Mouse (Mus musculus) hindbrain, embryonic 10.5 days (tissue): ENCODE measurements around the gene Pdx1. TPM values are rescaled to one million over a fixed set of nuclear protein-coding genes. Genes with fewer than 3 reads are reported as not detected.

Source experiments
- DNase-seq: peaks from one replicate; pipeline ENCODE4 v3.0.0-alpha.2; 2017; ENCODE audit warnings: low spot score
- H3K27ac ChIP-seq: fragments of 300-500 bp; sonication (generic); 2 replicates; pipeline ENCODE4 v1.5.1; 2016; ENCODE audit warnings: mild to moderate bottlenecking, moderate library complexity
- H3K27me3 ChIP-seq: fragments of 300-500 bp; sonication (generic); 2 replicates; pipeline ENCODE4 v1.6.1; 2016; ENCODE audit warnings: mild to moderate bottlenecking; ENCODE audit not compliant: poor library complexity, insufficient read depth, severe bottlenecking
- H3K36me3 ChIP-seq: fragments of 300-500 bp; sonication (generic); 2 replicates; pipeline ENCODE4 v1.6.1; 2016; ENCODE audit warnings: mild to moderate bottlenecking, moderate library complexity
- H3K4me1 ChIP-seq: fragments of 300-500 bp; sonication (generic); replicated peaks from 2 replicates; pipeline ENCODE4 v1.6.1; 2016; ENCODE audit warnings: mild to moderate bottlenecking
- H3K4me3 ChIP-seq: fragments of 300-500 bp; sonication (generic); 2 replicates; pipeline ENCODE4 v1.5.1; 2016; ENCODE audit warnings: mild to moderate bottlenecking, moderate library complexity
- H3K9me3 ChIP-seq: fragments of 300-500 bp; sonication (generic); 2 replicates; pipeline ENCODE4 v1.6.1; 2016; ENCODE audit warnings: mild to moderate bottlenecking, moderate library complexity
- WGBS: fragments of 180-500 bp; shearing (Covaris S2); methylation state at CpG from one replicate; pipeline ENCODE4 v1.1.7; 2016; 5-methylcytosine and 5-hydroxymethylcytosine counted together
- polyA plus RNA-seq: library from polyadenylated mRNA; unstranded; fragments of >200 nt; fragmentation: Nextera tagmentation; extraction: Ambion mirVana; gene quantifications from 2 replicates; pipeline ENCODE4 v1.2.1, GENCODE M21; 2016

The Pdx1 gene
- not detected in 2 replicates for polyA plus RNA-seq

DNA sequence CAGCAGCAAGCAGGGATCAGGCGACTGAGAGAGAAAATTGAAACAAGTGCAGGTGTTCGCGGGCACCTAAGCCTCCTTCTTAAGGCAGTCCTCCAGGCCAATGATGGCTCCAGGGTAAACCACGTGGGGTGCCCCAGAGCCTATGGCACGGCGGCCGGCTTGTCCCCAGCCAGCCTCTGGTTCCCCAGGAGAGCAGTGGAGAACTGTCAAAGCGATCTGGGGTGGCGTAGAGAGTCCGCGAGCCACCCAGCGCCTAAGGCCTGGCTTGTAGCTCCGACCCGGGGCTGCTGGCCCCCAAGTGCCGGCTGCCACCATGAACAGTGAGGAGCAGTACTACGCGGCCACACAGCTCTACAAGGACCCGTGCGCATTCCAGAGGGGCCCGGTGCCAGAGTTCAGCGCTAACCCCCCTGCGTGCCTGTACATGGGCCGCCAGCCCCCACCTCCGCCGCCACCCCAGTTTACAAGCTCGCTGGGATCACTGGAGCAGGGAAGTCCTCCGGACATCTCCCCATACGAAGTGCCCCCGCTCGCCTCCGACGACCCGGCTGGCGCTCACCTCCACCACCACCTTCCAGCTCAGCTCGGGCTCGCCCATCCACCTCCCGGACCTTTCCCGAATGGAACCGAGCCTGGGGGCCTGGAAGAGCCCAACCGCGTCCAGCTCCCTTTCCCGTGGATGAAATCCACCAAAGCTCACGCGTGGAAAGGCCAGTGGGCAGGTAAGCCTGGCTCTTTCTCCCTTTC, at the start of gene Pdx1:
Gene Pdx1, plus strand, starts transcription at position 34 of the 747 bp plus-strand sequence.
- H3K4me3 ChIP-seq, result peak within 1 kb of the TSS; percentile 32
- DNase-seq, result peak; percentile 57
- no peaks in the 10 kb centered on the region for H3K36me3 ChIP-seq
- H3K4me1 ChIP-seq, result peaks cover 7% of the 10 kb centered on the region; the same call in 1 of the 2 replicates
- under 1% methylated on average over 44 of the region's 44 CpGs for WGBS
- H3K27ac ChIP-seq, result no peak within 1 kb of the TSS
- no peaks in the 10 kb centered on the region for H3K9me3 ChIP-seq
- H3K27me3 ChIP-seq, result peaks cover 100% of the 10 kb centered on the region

DNA sequence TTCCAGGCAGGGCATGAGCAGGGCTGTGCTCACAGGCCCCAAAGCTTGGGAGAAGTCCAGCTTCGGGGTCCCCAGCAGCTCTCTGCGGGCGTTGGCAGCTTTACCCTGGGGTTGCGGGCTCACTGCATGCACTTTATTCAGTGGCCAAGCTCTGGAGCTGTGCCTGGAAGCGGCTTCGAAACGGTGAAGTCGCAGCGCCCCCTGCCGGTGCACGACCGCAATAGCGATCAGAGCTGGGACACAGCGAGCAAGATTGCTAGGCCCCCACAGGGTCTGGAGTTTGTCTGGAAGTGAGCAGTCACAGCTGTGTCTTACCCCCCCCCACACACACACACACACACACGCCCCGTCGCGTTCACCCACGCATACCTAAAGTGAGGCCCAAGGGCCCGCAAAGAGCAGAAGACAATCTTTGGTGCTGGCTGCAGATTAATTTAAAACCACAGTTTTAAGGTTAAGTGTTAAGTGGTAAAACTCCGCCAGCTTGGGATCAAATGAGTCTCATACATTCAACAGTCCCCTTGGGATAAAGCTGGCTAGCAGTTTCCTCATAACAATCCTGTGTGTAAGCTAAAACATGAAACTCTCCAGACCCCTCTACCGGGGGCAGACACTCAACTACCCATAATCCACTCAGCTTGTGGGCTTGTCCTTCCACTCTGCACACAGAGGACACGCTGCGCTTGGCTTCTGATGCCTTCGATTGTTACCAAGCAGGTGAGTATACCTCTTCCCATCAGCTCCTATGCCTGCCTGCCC, 42.2 kb upstream of the Pdx1 start:
- 17% methylated on average over 25 of the region's 25 CpGs for WGBS
- Histone ChIP-seq H3K4me3 (no peak overlapping the region), H3K27ac (no peak overlapping the region), H3K9me3 (no peaks in the 10 kb centered on the region), H3K36me3 (no peaks in the 10 kb centered on the region), H3K27me3 (peaks cover 60% of the 10 kb centered on the region), H3K4me1 (peaks cover 34% of the 10 kb centered on the region)
- DNase-seq, result peak; percentile 89

DNA sequence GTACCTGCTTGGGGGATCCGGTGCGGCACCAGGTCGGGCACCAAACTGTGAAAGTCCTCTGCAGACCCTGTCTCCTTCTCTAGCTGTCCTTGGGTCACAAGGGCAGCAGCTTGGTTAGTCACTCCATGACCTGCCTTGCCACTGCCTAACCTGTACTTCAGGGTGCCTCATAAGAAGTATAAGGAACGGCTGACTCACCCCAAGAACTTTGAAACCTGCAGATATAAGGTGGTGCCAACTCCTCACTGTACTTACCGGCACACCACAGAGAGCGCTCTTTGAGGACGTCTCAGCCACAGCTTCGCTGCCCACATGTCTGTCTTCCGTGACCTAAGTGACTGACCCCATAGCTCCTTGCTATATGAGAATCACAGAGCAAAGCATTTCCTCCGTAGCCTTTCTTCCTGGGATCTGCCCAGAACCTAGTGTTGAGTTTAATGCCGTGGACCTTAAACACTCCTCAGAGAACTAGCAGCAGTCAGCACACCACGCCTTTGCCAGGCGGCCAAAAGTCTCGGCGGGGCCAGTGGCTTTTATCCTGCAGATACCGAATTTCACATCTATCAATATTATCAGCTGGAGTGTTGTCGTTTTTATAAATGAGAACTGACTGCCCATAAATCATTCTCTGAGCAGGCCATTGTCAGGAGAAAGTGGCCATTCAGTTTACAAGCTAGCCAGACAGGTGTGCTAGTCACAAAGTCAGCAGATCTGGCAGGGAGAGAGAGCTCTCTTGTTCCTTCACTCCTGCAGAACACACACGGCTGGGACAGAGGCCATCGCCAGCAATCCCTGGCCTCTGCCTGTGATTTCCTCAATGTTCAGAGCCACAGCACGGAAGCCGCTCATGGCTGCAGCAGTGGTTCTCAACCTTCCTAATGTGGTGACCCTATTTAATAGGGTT, 34.1 kb upstream of the Pdx1 start:
- Histone ChIP-seq H3K9me3 (no peaks in the 10 kb centered on the region), H3K36me3 (no peaks in the 10 kb centered on the region), H3K4me3 (no peak overlapping the region), H3K27me3 (peaks cover 10% of the 10 kb centered on the region; the same call in 1 of the 2 replicates), H3K4me1 (peaks cover 4% of the 10 kb centered on the region; the same call in 1 of the 2 replicates), H3K27ac (no peak overlapping the region)
- 77% methylated on average over 21 of the region's 21 CpGs for WGBS
- DNase-seq, result no peak

DNA sequence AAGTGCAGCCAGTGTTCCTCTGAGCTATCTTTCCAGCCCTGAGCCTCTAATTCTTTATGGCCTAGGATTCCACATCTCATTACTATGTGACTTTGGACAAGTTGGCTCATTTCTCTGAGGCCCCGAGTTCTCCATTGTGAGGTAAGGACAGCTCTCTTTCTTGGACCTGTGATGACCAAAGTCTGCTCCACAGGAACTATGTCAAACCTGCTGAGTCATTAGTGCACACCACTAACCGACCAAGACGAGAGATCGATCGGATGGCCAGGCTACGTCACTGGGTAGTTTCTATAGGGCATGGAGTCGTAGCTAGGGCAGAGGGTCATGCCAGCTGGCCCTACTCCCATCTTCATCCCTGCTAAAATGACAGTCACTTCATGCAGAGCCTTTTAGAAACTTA, 25.9 kb upstream of the Pdx1 start:
- Histone ChIP-seq H3K4me1 (no peaks in the 10 kb centered on the region), H3K27me3 (peaks cover 6% of the 10 kb centered on the region; the same call in 1 of the 2 replicates), H3K27ac (no peak overlapping the region), H3K9me3 (no peaks in the 10 kb centered on the region), H3K4me3 (no peak overlapping the region), H3K36me3 (no peaks in the 10 kb centered on the region)
- 86% methylated on average over 7 of the region's 7 CpGs for WGBS
- no peak for DNase-seq

DNA sequence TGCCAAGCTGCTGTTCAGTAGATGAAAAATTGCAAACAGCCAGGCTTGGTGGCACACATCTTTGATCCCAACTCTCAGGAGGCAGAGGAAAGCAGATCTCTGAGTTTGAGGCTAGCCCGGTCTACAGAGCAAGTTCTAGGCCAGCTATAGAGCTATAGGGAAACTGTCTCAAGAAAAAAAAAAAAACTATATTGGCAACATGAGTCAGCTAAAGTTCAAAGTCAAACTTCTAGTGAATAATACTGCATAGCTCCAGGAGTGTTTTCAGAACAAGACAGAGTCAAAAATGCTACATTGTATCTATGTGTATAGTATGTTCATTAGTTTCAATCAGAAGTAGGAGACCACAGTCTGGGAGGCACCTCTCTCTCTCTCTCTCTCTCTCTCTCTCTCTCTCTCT, 9.6 kb upstream of the Pdx1 start:
- Histone ChIP-seq H3K4me3 (no peak overlapping the region), H3K27ac (no peak overlapping the region), H3K9me3 (no peaks in the 10 kb centered on the region), H3K27me3 (peaks cover 46% of the 10 kb centered on the region), H3K4me1 (no peaks in the 10 kb centered on the region; the same call in 1 of the 2 replicates), H3K36me3 (no peaks in the 10 kb centered on the region)
- DNase-seq, result no peak
- WGBS, result 98% methylated on average over 1 of the region's 1 CpGs

DNA sequence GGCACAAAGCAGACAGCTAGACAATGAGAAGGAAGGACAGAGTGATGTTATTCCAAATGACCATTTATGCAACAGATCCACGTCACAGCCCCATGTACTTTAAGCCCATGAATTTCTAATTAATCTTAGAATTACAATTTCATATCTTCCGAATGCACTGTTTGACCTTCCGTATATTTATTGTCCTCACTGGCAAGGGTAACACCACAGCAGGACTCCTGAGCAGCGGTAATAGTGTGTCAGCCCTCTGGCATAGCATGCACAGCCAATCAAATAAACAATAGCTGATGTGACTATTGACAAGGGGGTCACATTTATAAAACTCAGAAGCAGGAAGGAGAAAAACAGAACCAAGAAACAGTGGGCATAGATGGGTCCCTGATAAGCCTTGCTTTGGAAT, 9.0 kb upstream of the Pdx1 start:
- Histone ChIP-seq H3K36me3 (no peaks in the 10 kb centered on the region), H3K27ac (no peak overlapping the region), H3K4me1 (no peaks in the 10 kb centered on the region; the same call in 1 of the 2 replicates), H3K4me3 (no peak overlapping the region), H3K9me3 (no peaks in the 10 kb centered on the region), H3K27me3 (peaks cover 52% of the 10 kb centered on the region)
- WGBS, result 70% methylated on average over 4 of the region's 4 CpGs
- DNase-seq, result no peak

DNA sequence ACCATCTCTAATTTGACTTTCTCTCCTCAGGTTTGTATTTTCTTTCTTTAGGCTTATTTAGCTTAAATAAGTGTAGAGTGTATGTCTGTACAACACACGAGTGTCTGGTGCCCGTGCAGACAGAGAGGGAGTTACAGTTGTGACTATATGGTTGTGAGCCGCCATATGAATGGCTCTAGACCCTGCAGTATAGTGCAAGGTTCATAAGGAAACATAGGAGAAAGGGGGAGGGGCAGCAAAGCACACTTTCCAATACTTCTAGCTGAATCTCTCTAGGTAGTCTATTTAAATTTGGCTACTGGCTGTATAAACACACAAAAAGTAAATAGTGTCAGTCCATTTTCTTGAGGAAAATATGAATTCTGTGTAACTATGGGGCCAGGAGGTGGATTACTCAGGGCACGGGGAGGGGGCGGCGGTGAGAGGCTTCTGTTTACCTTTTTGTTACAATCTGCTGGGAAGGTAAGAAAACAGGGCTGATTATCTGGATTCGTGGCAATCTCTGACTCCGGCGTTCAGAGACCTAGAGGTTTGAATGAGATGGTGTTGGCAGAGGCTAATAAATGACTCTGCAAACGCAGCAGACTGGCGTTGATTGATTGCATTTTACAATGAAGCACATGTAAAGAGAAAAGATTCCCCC, 7.7 kb upstream of the Pdx1 start:
- Histone ChIP-seq H3K4me3 (no peak overlapping the region), H3K36me3 (no peaks in the 10 kb centered on the region), H3K27me3 (peaks cover 64% of the 10 kb centered on the region), H3K27ac (no peak overlapping the region), H3K4me1 (no peaks in the 10 kb centered on the region; the same call in 1 of the 2 replicates), H3K9me3 (no peaks in the 10 kb centered on the region)
- no peak for DNase-seq
- 57% methylated on average over 11 of the region's 11 CpGs for WGBS

DNA sequence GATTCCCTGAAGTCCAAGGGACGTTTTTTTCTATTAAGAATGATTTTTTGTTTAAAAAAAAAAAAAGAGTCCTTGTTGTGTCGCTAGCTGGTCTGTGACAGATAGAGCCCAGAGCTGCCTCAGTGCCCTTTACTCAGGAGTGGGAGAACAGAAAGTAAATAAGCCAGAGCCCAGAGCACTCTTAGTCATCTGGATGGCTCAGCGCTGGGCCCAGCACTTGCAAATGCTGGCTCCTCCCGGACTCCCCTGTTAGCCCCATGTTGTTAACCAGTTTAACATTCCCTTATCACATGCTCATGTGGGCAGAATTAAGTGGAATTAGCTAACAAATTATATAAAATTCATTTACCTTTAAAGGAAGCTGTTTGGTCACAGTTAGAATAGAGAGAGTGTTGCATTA, 5.8 kb upstream of the Pdx1 start:
- Histone ChIP-seq H3K9me3 (no peaks in the 10 kb centered on the region), H3K4me3 (no peak overlapping the region), H3K4me1 (no peaks in the 10 kb centered on the region; the same call in 1 of the 2 replicates), H3K36me3 (no peaks in the 10 kb centered on the region), H3K27me3 (peaks cover 83% of the 10 kb centered on the region), H3K27ac (no peak overlapping the region)
- DNase-seq, result no peak
- 52% methylated on average over 4 of the region's 4 CpGs for WGBS

DNA sequence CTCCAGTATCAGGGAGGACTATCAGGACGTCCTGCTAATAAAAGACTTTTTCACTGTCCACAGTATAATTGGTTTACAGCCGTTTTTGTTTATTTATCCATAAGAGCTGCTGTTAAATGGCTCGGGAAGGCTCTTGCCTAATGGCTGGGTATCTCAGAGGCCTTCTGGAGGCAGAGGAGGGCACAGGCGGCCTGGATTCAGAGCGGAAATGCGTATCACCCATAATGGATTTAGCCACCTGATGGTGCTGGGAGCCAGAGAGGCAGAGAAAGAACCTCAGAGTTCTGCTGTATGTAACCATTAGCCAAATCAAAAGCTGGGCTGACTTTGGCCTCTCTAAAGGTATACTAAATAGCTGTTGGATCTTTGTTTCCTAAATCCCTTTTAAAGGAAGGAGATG, 2.3 kb upstream of the Pdx1 start:
- WGBS, result 10% methylated on average over 6 of the region's 6 CpGs
- H3K36me3 ChIP-seq, result no peaks in the 10 kb centered on the region
- peaks cover 100% of the 10 kb centered on the region for H3K27me3 ChIP-seq
- peaks cover 7% of the 10 kb centered on the region; the same call in 1 of the 2 replicates for H3K4me1 ChIP-seq
- H3K9me3 ChIP-seq, result no peaks in the 10 kb centered on the region
- H3K27ac ChIP-seq, result no peak overlapping the region
- DNase-seq, result no peak
- H3K4me3 ChIP-seq, result no peak overlapping the region

DNA sequence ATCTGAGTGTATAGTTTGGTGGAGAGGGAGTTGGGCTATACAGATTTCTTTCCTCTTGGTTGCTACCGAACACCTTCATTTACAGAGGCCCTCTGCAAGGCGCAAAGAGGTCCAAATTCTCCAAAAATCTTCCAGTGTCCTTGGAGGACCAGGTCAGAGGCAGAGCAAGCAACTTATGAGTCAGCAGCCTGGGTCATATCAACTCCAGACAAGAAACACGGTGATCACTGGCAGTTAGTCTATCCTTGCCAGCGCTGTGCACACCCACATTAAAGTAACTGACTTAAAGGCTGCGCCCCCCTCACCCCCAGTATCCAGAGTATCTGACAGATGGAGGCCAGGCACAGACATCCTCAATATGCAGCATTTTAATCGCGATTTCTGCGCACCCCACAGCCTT, 1.0 kb upstream of the Pdx1 start:
- no peak overlapping the region for H3K27ac ChIP-seq
- DNase-seq, result peak; percentile 16
- H3K9me3 ChIP-seq, result no peaks in the 10 kb centered on the region
- H3K4me3 ChIP-seq, result no peak overlapping the region
- H3K27me3 ChIP-seq, result peaks cover 100% of the 10 kb centered on the region
- H3K36me3 ChIP-seq, result no peaks in the 10 kb centered on the region
- peaks cover 7% of the 10 kb centered on the region; the same call in 1 of the 2 replicates for H3K4me1 ChIP-seq
- WGBS, result 3% methylated on average over 8 of the region's 8 CpGs

DNA sequence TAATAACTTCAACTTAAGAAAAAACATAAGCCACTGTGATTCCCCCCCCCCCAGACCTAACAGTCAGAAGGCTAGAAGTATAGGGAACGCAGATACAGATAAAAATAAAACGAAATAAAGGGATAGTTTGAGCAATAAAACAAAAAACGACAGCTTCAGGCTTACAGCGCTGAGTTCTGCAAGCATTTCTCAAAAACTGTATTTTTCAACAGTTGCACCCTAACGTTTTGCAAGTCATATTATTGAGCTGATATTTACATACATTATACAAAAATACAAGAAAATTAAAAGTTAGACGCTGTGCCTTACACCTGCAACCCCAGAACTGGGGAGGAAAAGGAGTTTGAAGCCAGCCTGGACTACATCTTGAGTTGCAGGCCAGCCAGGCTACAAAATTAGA, 388 bp upstream of the Pdx1 start:
- H3K9me3 ChIP-seq, result no peaks in the 10 kb centered on the region
- no peak for DNase-seq
- no peak overlapping the region for H3K27ac ChIP-seq
- H3K36me3 ChIP-seq, result no peaks in the 10 kb centered on the region
- 6% methylated on average over 6 of the region's 6 CpGs for WGBS
- no peak overlapping the region for H3K4me3 ChIP-seq
- peaks cover 7% of the 10 kb centered on the region; the same call in 1 of the 2 replicates for H3K4me1 ChIP-seq
- H3K27me3 ChIP-seq, result peaks cover 100% of the 10 kb centered on the region
